Mouse (Mus musculus) liver, adult 2 months (tissue): Measurements from ENCODE around the gene Mrps16.

ENCODE experiments used
- CTCF ChIP-seq: fragments of 200-500 bp; IDR thresholded peaks from 2 replicates; pipeline ENCODE4 v1.5.1; 2011; ENCODE audit warnings: low read depth, low read length, control low read depth
- POLR2A ChIP-seq: fragments of 200-500 bp; IDR thresholded peaks from 2 replicates; pipeline ENCODE4 v1.6.1; 2011; ENCODE audit warnings: low read length, control low read depth; ENCODE audit not compliant: insufficient read depth; ENCODE audit errors: extremely low read depth

- TF ChIP-seq CTCF (no peak), POLR2A (no peak)
These were observed 54.0 kb downstream of the Mrps16 start for GRCm38 (mm10) chr14:20339415-20339814.
